Mouse (Mus musculus) midbrain, embryonic 11.5 days (tissue): Measurements from ENCODE around the gene C77080. TPM values are rescaled to one million over a fixed set of nuclear protein-coding genes. Genes with fewer than 3 reads are reported as not detected.
A peak's percentile ranks its signal among the peaks of the same experiment; 100 is the strongest.

ENCODE experiments used
- ATAC-seq: fragments of 200-750 bp; cut with Nextera tagmentation; 2 replicates; pipeline ENCODE4 v1.8.0; 2017; ENCODE audit warnings: moderate TSS enrichment, moderate library complexity; ENCODE audit not compliant: low FRiP score
- DNase-seq: peaks from one replicate; pipeline ENCODE4 v3.0.0; 2015; ENCODE audit warnings: low spot score; ENCODE audit errors: missing footprints
- H3K27ac ChIP-seq: fragments of 300-500 bp; sonication (generic); 2 replicates; pipeline ENCODE4 v1.5.1; 2014; ENCODE audit warnings: low read depth, low read length
- H3K27me3 ChIP-seq: fragments of 300-500 bp; sonication (generic); 2 replicates; pipeline ENCODE4 v1.6.1; 2014; ENCODE audit warnings: mild to moderate bottlenecking, low read length, moderate library complexity, mixed read lengths; ENCODE audit not compliant: control insufficient read depth, insufficient read depth
- H3K36me3 ChIP-seq: fragments of 300-500 bp; sonication (generic); 2 replicates; pipeline ENCODE4 v1.6.1; 2014; ENCODE audit warnings: mild to moderate bottlenecking, low read length, moderate library complexity, mixed read lengths; ENCODE audit not compliant: control insufficient read depth, insufficient read depth
- H3K4me1 ChIP-seq: fragments of 300-500 bp; sonication (generic); 2 replicates; pipeline ENCODE4 v1.6.1; 2014; ENCODE audit warnings: low read length; ENCODE audit not compliant: control insufficient read depth, insufficient read depth
- H3K4me2 ChIP-seq: fragments of 300-500 bp; sonication (generic); 2 replicates; pipeline ENCODE4 v1.6.1; 2014; ENCODE audit warnings: mild to moderate bottlenecking, moderate library complexity
- H3K4me3 ChIP-seq: fragments of 300-500 bp; sonication (generic); 2 replicates; pipeline ENCODE4 v1.5.1; 2014; ENCODE audit warnings: low read depth, low read length
- H3K9ac ChIP-seq: fragments of 300-500 bp; sonication (generic); 2 replicates; pipeline ENCODE4 v1.6.1; 2014; ENCODE audit warnings: low read length
- H3K9me3 ChIP-seq: fragments of 300-500 bp; sonication (generic); 2 replicates; pipeline ENCODE4 v1.6.1; 2016; ENCODE audit warnings: low read length; ENCODE audit not compliant: control insufficient read depth
- WGBS: fragments of 180-500 bp; shearing (Covaris S2); extraction: QIAGEN DNeasy Blood & Tissue Kit; methylation state at CpG from one replicate; pipeline ENCODE4 v1.1.7; 2014; 5-methylcytosine and 5-hydroxymethylcytosine counted together
- polyA plus RNA-seq: library from polyadenylated mRNA; unstranded; fragments of >200 nt; fragmentation: Nextera tagmentation; extraction: Ambion mirVana; gene quantifications from 2 replicates; pipeline ENCODE4 v1.2.1, GENCODE M21; 2014

The C77080 gene
- polyA plus RNA-seq, 1 experiment from 2014 or later, result 3.7 TPM

DNA sequence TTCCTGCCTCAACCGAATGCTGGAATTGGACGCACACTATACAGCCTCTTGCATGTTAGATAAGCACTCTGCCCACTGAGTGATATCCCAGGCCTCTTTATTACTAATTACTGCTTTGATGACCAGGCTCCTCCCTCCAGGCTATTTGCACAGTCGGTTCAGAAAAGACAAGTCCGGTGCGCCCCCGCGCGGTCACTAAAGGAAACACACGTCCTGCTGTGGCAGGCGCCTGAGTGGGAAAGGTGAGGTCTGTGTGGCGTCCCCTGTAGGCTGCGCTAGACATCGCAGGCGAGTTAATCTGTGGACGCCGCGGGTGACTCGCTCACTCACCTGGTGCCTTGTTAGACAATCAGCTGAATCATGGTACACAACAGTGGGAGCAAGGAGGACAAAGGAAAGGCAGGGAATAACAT lies 15.3 kb upstream of the C77080 start:
- ATAC-seq (peak; percentile 59; the same call in 1 of the 2 replicates), DNase-seq (peak; percentile 99)
- no peaks in the 10 kb centered on the region for H3K36me3 ChIP-seq
- no peak overlapping the region for H3K9ac ChIP-seq
- no peaks in the 10 kb centered on the region for H3K9me3 ChIP-seq
- H3K27me3 ChIP-seq, result no peaks in the 10 kb centered on the region
- 3% methylated on average over 18 of the region's 18 CpGs for WGBS
- no peak overlapping the region for H3K27ac ChIP-seq
- no peak overlapping the region for H3K4me3 ChIP-seq
- H3K4me2 ChIP-seq, result no peak overlapping the region
- H3K4me1 ChIP-seq, result no peaks in the 10 kb centered on the region

- Histone ChIP-seq H3K27me3 (no peaks in the 10 kb centered on the region), H3K9me3 (no peaks in the 10 kb centered on the region), H3K4me3 (no peak overlapping the region), H3K9ac (no peak overlapping the region), H3K4me2 (no peak overlapping the region), H3K4me1 (no peaks in the 10 kb centered on the region), H3K36me3 (no peaks in the 10 kb centered on the region), H3K27ac (no peak overlapping the region)
- ATAC-seq (no peak), DNase-seq (peak; percentile 75)
- WGBS, result 53% methylated on average over 5 of the region's 5 CpGs
These were observed 11.5 kb upstream of the C77080 start for GRCm38 (mm10) chr4:129272756-129273046.

GRCm38 (mm10) chr4:129271991-129272755 lies 11.0 kb upstream of the C77080 start:
- Histone ChIP-seq H3K9ac (no peak overlapping the region), H3K4me2 (no peak overlapping the region), H3K36me3 (no peaks in the 10 kb centered on the region), H3K27ac (no peak overlapping the region), H3K4me3 (no peak overlapping the region), H3K9me3 (no peaks in the 10 kb centered on the region), H3K27me3 (no peaks in the 10 kb centered on the region), H3K4me1 (no peaks in the 10 kb centered on the region)
- WGBS, result 29% methylated on average over 15 of the region's 15 CpGs
- ATAC-seq (no peak), DNase-seq (no peak)

GRCm38 (mm10) chr4:129268698-129269097 lies 7.5 kb upstream of the C77080 start:
- no peak overlapping the region for H3K4me2 ChIP-seq
- H3K27me3 ChIP-seq, result no peaks in the 10 kb centered on the region
- H3K36me3 ChIP-seq, result no peaks in the 10 kb centered on the region
- 50% methylated on average over 1 of the region's 1 CpGs for WGBS
- H3K4me3 ChIP-seq, result no peak overlapping the region
- no peak for DNase-seq
- no peak overlapping the region for H3K9ac ChIP-seq
- no peak for ATAC-seq
- no peaks in the 10 kb centered on the region for H3K9me3 ChIP-seq
- H3K27ac ChIP-seq, result no peak overlapping the region
- no peaks in the 10 kb centered on the region; the same call in 1 of the 2 replicates for H3K4me1 ChIP-seq

DNA sequence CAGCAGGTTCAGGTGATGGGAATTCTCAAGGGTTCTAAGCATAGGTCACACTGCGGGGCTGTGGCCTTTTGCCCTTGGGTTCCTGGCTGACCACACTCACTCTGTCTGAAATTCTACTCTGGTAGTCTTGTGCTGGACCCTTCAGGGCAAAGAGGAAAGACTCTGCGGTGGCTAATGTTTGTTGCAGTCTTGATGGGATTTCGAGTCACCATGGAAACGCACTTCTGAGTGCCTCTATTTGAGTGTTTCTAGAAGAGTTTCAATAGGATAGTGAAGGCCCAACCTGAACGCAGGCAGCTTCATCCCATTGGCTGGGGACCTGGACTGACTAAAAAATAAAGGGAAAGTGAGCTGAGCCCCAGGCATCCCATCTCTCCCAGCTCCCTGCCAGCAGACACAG lies 5.6 kb upstream of the C77080 start:
- H3K27me3 ChIP-seq, result no peaks in the 10 kb centered on the region
- H3K4me1 ChIP-seq, result peaks cover 7% of the 10 kb centered on the region; the same call in 1 of the 2 replicates
- no peak overlapping the region for H3K4me3 ChIP-seq
- H3K9me3 ChIP-seq, result no peaks in the 10 kb centered on the region
- no peak for DNase-seq
- H3K4me2 ChIP-seq, result no peak overlapping the region
- no peaks in the 10 kb centered on the region for H3K36me3 ChIP-seq
- H3K9ac ChIP-seq, result no peak overlapping the region
- WGBS, result 62% methylated on average over 5 of the region's 5 CpGs
- no peak overlapping the region for H3K27ac ChIP-seq
- no peak for ATAC-seq

- no peak for ATAC-seq
- no peak for DNase-seq
- H3K9ac ChIP-seq, result no peak overlapping the region
- H3K4me3 ChIP-seq, result no peak overlapping the region
- no peaks in the 10 kb centered on the region for H3K27me3 ChIP-seq
- H3K4me1 ChIP-seq, result peaks cover 10% of the 10 kb centered on the region; the same call in 1 of the 2 replicates
- no peak overlapping the region for H3K27ac ChIP-seq
- H3K36me3 ChIP-seq, result no peaks in the 10 kb centered on the region
- H3K9me3 ChIP-seq, result no peaks in the 10 kb centered on the region
- H3K4me2 ChIP-seq, result no peak overlapping the region
- WGBS, result 90% methylated on average over 4 of the region's 4 CpGs
These were observed 5.0 kb upstream of the C77080 start for GRCm38 (mm10) chr4:129266191-129266590.

GRCm38 (mm10) chr4:129263225-129264021 lies 2.2 kb upstream of the C77080 start:
- ATAC-seq, result peak; percentile 50; the same call in 1 of the 2 replicates
- H3K27ac ChIP-seq, result no peak overlapping the region
- peaks cover 15% of the 10 kb centered on the region for H3K4me1 ChIP-seq

GRCm38 (mm10) chr4:129260678-129261077 lies 526 bp downstream of the C77080 start:
- H3K36me3 ChIP-seq, result no peaks in the 10 kb centered on the region
- no peak overlapping the region for H3K4me2 ChIP-seq
- no peaks in the 10 kb centered on the region for H3K27me3 ChIP-seq
- peaks cover 23% of the 10 kb centered on the region for H3K4me1 ChIP-seq
- no peak overlapping the region for H3K9ac ChIP-seq
- no peak for DNase-seq
- no peaks in the 10 kb centered on the region for H3K9me3 ChIP-seq
- ATAC-seq, result no peak
- H3K4me3 ChIP-seq, result no peak overlapping the region
- WGBS, result 6% methylated on average over 6 of the region's 6 CpGs
- no peak overlapping the region for H3K27ac ChIP-seq

More at GRCm38 (mm10) chr4:129263225-129264021, 2.2 kb upstream of the C77080 start:
- no peak for DNase-seq
- no peaks in the 10 kb centered on the region for H3K27me3 ChIP-seq
- H3K4me2 ChIP-seq, result no peak overlapping the region
- H3K36me3 ChIP-seq, result no peaks in the 10 kb centered on the region
- no peak overlapping the region for H3K4me3 ChIP-seq
- H3K9me3 ChIP-seq, result no peaks in the 10 kb centered on the region
- 44% methylated on average over 19 of the region's 19 CpGs for WGBS
- no peak overlapping the region; the same call in 1 of the 2 replicates for H3K9ac ChIP-seq

DNA sequence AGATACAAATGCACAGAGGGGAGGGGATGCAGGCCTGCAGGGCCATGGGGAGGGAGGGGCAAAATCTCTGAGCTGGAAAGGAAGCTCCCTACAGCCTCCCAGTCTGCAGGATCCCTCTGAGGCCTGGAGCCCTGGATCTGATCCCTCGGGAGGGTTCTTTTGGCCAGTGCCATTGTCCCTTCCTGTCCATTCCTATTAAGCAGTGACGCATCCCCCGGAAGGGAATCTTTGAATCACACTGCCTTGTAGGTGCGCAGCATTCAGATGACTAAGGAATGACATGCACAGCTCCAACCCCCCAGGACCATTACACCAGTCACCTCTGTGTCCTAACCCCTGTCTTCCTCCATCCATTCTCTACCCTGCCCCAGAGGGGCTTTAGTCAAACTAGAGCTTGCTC lies 2.1 kb downstream of the C77080 start:
- no peak overlapping the region for H3K27ac ChIP-seq
- no peaks in the 10 kb centered on the region for H3K27me3 ChIP-seq
- ATAC-seq, result no peak
- no peak overlapping the region for H3K4me3 ChIP-seq
- H3K4me1 ChIP-seq, result peaks cover 23% of the 10 kb centered on the region
- no peaks in the 10 kb centered on the region for H3K36me3 ChIP-seq
- no peak for DNase-seq
- H3K4me2 ChIP-seq, result no peak overlapping the region
- no peaks in the 10 kb centered on the region for H3K9me3 ChIP-seq
- H3K9ac ChIP-seq, result 0 out of 2 replicates have a peak overlapping the region, but pooled peaks have one; percentile 13
- WGBS, result 22% methylated on average over 4 of the region's 4 CpGs
